Mouse (Mus musculus) left cerebral cortex, postnatal 10 days (tissue): Measurements from ENCODE around the gene Fam118b. TPM values are rescaled to one million over a fixed set of nuclear protein-coding genes. Genes with fewer than 3 reads are reported as not detected.

ENCODE experiments used
- DNase-seq, 2 experiments: peaks; one replicate each; pipeline ENCODE4 v3.0.0; 2021 to 2022; ENCODE audit warnings: low spot score in 2 of 2, mixed read lengths in 1 of 2; ENCODE audit errors: extremely low spot score in 1 of 2
- intact Hi-C: fragments of 180-260 bp; cut with DNase I; formaldehyde crosslinking; loops from one replicate; pipeline ENCODE4 v1.15.1; 2025
- total RNA-seq, 2 experiments: library from RNA; stranded (reverse); gene quantifications; 2 replicates each; pipeline ENCODE4 v1.2.3; 2021

Gene Fam118b
- total RNA-seq, 2 experiments from 2014 or later = 20.5 to 23.7 TPM

- intact Hi-C loops = no loop called here
- no peak for DNase-seq
Observed at GRCm38 (mm10) chr9:35278451-35278850, 10.8 kb upstream of the Fam118b start.

- no peak for DNase-seq
- intact Hi-C loops = no loop called here
Observed at GRCm38 (mm10) chr9:35277855-35278365, 10.3 kb upstream of the Fam118b start.

DNA sequence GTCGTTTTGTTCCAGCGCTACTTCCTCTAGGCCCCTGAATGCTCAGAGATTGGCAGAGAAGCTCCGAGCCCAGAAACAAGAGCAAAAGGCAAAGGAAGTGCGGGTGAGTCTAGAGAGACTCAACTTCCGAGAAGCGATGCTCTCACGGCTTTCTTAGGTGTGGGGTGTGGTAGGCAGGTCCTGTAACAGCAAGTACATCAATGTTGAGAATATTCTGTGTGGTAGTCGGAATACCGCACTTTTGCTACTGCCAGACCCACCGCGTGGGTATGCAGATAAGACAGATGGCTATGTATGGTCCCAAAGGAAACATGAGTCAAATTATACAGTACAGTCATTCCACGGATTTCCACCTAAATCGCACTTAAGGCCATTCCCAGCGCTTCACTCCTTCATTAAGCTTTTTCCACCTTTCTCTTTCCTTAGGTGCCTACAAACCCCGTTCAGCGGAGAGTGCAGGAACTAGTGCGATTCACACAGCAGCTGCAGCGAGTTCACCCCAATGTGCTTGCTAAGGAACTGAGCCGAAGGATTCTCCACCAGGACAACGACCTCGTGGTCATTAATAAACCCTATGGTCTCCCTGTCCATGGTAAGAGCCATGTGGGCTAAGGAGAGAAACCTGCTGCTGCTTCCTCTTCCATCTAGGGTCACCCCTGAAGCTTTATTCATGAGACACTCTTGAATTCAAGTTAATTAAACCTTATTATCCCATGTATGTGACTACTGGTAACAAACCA lies 541 bp upstream of the Fam118b start:
- intact Hi-C loops = no loop called here
- DNase-seq = no peak

DNA sequence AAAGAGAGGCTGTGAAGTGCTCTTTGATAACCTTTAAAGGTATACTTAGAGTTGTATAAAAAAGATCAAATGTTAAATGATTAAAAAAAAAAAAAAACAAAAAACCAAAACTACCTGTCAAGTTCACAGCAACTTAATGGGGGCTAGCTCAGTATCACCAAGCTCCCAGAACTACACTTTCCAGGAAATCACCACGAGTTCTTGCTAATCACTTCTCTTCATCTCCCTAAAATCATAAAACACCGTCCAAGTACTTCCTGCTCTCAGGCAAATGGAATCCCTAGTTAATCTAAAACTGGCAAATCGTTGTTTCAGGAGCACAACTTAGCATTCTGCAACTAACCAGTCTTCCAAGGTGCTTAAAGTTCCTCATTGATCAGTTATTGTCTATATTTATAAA lies 3.1 kb downstream of the Fam118b start:
- intact Hi-C loops = no loop called here

DNA sequence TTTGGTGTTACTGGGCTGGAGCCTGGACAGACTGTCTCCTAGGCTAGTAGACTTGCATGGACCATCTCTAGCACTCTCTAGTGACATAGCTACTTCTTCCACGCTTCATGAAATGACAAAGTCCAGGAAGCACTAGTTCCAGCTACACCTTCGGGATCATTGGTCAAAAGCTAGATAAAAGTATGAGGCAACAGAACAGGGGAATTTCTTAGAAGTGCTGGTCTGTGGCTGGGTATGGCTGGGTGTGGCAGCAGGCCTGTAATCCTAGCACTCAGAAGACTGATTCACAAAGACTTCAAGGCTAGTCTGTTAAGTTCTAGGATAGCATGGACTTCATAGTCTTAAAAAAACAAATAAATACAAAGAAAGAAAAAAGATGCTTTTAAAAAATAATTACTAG lies 4.2 kb downstream of the Fam118b start:
- intact Hi-C loops = no loop called here

More for the DNA sequence above, 3.1 kb downstream of the Fam118b start:
- DNase-seq = no peak

DNA sequence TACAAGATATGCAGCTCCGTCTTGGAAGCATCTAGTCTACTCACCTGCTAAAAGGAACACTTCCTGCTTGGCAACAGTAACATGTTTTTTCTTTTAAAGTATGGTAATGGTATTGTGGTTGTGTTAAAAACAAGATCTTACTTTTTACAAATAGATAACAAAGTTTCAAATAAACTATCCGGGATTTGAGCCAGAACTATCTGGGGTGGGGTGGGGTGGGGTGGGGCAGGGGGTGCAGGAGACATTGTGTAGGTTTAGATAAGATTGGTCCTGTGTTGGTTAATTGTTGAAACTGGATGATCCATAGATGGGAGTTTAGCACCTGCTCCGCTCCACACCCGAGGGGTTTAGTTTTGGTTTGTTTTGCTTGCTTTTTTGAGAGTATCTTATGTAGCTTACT lies 5.2 kb downstream of the Fam118b start:
- DNase-seq = no peak
- intact Hi-C loops = no loop called here

More for the DNA sequence above, 4.2 kb downstream of the Fam118b start:
- DNase-seq = no peak

DNA sequence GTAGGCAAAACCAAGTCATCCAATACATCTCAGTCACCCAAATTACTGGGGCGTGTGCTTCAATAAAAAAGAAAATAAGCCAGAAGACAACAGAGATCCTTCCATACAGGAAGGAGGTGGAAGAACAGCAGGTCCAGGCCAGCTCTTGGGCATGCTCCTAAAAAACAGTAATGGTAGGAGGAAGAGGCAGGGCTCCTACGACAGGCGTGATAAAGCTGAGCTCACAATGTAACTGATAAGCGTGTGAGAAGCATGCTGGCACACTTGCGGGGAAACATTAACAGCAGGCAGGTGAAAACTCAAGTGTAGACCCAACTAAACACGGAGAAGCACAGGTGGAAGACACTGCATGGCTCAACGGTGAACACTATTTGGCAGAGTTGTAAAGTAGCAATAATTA lies 10.2 kb downstream of the Fam118b start:
- intact Hi-C loops = no loop called here
- DNase-seq = no peak

- no peak for DNase-seq
- intact Hi-C loops = no loop called here
Observed at GRCm38 (mm10) chr9:35249476-35249875, 18.1 kb downstream of the Fam118b start.

GRCm38 (mm10) chr9:35247405-35247804 lies 20.2 kb downstream of the Fam118b start:
- no peak for DNase-seq
- intact Hi-C loops = no loop called here

GRCm38 (mm10) chr9:35239734-35240133 lies 27.9 kb downstream of the Fam118b start:
- DNase-seq = no peak
- intact Hi-C loops = no loop called here

GRCm38 (mm10) chr9:35238915-35239571 lies 28.6 kb downstream of the Fam118b start:
- intact Hi-C loops = no loop called here
- peak in 1 of 2 experiments; percentile 43 for DNase-seq

DNA sequence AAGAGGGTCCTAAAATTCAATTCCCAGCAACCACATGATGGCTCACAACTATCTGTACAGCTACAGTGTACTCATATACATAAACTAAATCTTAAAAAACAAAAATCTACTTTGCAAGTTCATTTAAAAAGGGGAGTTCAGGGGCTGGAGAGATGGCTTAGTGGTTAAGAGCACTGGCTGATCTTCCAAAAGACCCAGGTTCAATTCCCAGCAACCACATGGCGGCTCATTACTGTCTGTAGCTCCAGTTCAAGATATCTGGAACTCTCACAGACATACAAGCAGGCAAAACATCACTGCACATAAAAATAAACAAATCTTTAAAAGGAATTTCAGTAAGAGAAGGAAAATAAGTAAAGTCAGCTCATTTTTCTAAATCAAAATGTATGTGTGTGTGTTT lies 29.2 kb downstream of the Fam118b start:
- DNase-seq = no peak
- intact Hi-C loops = no loop called here

DNA sequence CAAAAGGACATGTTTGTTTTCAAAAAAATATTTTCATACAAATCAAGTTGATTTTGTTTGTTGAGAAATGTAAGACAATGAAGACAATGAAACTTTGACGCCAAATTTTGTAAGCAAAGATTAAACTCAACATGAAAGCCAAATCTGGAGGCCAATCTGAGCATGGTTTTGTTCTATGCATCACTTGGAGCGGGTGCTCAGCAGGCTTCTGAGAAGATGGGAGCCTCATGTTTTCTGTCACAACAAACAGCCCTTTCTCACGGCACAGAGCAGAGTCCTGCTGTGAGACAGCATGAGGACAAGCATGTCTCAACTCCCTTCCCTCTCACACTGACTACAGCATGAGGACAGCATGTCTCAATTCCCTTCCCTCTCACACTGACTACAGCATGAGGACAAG lies 31.6 kb downstream of the Fam118b start:
- intact Hi-C loops = no loop called here
- peak in 1 of 2 experiments; percentile 76 for DNase-seq

DNA sequence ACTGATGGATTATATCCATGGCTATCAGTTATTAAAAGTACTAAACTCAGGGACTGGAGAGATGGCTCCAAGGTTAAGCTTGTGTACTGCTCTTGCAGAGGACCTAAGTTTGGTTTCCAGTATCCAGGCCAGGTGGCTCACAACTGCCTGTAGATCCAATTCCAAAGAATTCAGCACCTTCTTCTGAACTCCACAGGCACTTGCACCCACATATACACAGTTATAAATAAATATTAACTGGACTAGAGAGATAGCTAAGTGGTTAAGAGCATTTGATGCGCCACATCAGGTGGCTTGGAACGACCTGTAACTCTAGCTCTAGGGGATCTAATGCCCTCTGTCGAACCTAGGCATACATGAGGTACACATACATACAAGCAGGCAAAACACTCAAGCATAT lies 38.9 kb downstream of the Fam118b start:
- DNase-seq = no peak
- intact Hi-C loops = no loop called here

- intact Hi-C loops = no loop called here
- DNase-seq = no peak
Observed at GRCm38 (mm10) chr9:35223466-35223865, 44.1 kb downstream of the Fam118b start.

GRCm38 (mm10) chr9:35217963-35218362 lies 49.6 kb downstream of the Fam118b start:
- intact Hi-C loops = no loop called here
- no peak for DNase-seq

DNA sequence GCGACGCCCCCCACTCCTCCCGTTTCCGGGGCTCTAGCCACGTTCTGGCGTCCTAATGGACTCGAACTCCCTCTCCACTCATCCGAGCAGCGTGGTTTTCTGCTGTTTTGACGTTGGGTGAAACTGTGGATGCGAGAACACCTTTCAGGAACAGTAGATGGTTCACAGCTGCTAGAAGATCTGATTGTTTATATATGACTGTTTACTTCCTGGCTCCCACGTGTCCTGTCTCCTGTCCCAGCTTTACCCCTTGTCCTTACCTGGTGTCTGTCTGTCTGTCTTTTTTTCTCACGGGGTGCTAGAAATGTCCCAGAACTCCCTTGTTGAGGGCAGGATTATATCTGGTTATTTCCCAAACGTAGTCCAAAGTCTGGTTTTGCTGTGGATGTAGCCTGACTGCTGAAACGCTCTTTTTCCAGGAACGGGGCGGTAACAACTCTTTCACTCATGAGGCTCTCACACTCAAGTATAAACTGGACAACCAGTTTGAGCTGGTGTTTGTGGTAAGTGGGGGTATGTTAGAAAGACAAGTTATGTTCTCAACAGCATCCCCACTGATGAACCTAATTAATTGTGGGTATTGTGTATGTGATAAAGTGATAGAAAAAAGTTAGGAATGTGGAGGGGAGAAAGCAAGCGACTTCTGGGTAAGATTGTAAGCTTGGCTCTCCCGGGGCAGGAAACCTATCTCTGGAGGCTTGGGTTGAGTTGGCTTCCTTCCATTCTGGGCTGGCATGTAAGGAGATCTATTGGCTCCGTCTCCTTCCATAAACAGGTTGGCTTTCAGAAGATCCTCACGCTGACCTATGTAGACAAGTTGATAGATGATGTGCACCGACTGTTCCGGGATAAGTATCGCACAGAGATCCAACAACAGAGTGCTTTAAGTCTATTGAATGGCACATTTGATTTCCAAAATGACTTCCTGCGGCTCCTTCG lies 55.8 kb downstream of the Fam118b start:
- DNase-seq = no peak
- intact Hi-C loops = no loop called here

DNA sequence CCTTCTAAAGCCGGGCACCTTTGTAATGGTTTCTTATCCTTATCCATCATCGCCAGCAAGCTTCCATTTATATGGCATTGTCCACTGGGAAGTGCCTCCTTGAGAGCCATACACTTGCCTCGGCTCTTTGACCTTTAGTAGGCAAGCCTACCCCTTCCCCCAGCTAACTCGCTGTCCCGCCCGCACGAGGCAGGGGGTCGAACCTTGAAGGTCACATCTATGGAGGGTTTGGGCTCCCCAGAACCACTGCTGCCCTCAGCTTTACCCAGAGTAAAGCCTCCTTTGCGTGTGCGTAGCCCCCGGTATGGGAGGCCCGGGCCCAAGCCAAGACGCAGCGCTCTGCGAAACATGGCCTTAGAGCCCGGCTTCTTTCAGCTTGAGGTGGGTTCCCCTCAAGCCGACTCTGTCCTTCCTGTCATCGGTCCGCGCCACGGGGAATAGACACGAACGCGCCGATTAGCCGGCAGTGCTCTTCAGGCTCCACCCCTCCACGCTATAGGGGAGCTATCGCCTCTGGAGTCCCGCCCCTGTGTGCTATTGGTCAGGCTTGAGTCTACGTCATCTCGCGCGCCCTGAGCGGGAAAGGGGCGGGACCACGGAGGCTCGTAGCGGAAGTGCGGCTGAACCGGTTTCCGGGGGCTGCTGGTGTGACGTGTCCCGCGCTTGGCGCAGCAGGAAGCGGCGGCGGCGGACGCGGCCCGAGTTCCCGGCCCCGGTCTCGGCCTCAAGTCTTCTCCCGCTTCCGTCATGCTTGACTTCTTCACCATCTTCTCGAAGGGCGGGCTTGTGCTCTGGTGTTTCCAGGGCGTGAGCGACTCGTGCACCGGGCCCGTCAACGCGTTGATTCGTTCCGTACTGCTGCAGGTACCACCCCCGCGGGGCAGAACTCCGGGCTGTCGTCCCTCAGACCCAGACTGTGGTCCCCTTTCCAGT lies 56.8 kb downstream of the Fam118b start, which contains the start of gene Foxred1:
Gene Foxred1 (minus strand): TSS at position 514 of the 933 bp plus-strand sequence.
- peak; percentile 98 to 100 for DNase-seq
- intact Hi-C loops = no loop called here
